Mouse (Mus musculus): Measurements from ENCODE around the gene Olfr1014. TPM values are rescaled to one million over a fixed set of nuclear protein-coding genes. Genes with fewer than 3 reads are reported as not detected.

The Olfr1014 gene
- not detected in 2 replicates for polyA plus RNA-seq (2012; rRNA removed; ENCODE audit: low replicate concordance)

GRCm38 (mm10) chr2:85772413-85772812 is at the start of gene Olfr1014:
TSS of gene Olfr1014 (plus strand) at chr2:85772713.

GRCm38 (mm10) chr2:85762666-85763065 is 9.8 kb upstream of the Olfr1014 start, which contains the start of gene Olfr1012:
TSS of gene Olfr1012 (minus strand) at chr2:85762766.

GRCm38 (mm10) chr2:85766798-85767197 is 5.7 kb upstream of the Olfr1014 start, which contains the start of gene Olfr1013:
TSS of gene Olfr1013 (plus strand) at chr2:85767098.

GRCm38 (mm10) chr2:85781717-85782116 is 9.2 kb downstream of the Olfr1014 start, which contains the start of gene Olfr1015:
TSS of gene Olfr1015 (plus strand) at chr2:85782017.

GRCm38 (mm10) chr2:85802444-85802843 is 29.9 kb downstream of the Olfr1014 start, which contains the start of gene Olfr1016:
TSS of gene Olfr1016 (minus strand) at chr2:85802544.

GRCm38 (mm10) chr2:85818179-85818578 is 45.7 kb downstream of the Olfr1014 start, which contains the start of gene Olfr1018:
TSS of gene Olfr1018 (plus strand) at chr2:85818479.

Other genes starting within 250 kb of the Olfr1014 start
- gene Olfr996, start 193.5 kb upstream of the Olfr1014 start, polyA plus RNA-seq (2012; rRNA removed; ENCODE audit: low replicate concordance), result not detected in 2 replicates
- not detected in 2 replicates for gene Olfr998, start 183.8 kb upstream of the Olfr1014 start, polyA plus RNA-seq (2012; rRNA removed; ENCODE audit: low replicate concordance)
- gene Olfr1000, start 160.8 kb upstream of the Olfr1014 start, polyA plus RNA-seq (2012; rRNA removed; ENCODE audit: low replicate concordance), result not detected in 2 replicates
- gene Olfr1002, start 122.0 kb upstream of the Olfr1014 start, polyA plus RNA-seq (2012; rRNA removed; ENCODE audit: low replicate concordance), result not detected in 2 replicates
- gene Olfr154, start 108.3 kb upstream of the Olfr1014 start, polyA plus RNA-seq (2012; rRNA removed; ENCODE audit: low replicate concordance), result not detected in 2 replicates
- not detected in 2 replicates for gene Olfr1006, start 93.9 kb upstream of the Olfr1014 start, polyA plus RNA-seq (2012; rRNA removed; ENCODE audit: low replicate concordance)
- not detected in 2 replicates for gene Olfr1008, start 83.3 kb upstream of the Olfr1014 start, polyA plus RNA-seq (2012; rRNA removed; ENCODE audit: low replicate concordance)
- not detected in 2 replicates for gene Olfr1009, start 57.3 kb upstream of the Olfr1014 start, polyA plus RNA-seq (2012; rRNA removed; ENCODE audit: low replicate concordance)
- gene Olfr1012, start 9.9 kb upstream of the Olfr1014 start, polyA plus RNA-seq (2012; rRNA removed; ENCODE audit: low replicate concordance), result not detected in 2 replicates
- gene Olfr1013, start 5.6 kb upstream of the Olfr1014 start, polyA plus RNA-seq (2012; rRNA removed; ENCODE audit: low replicate concordance), result not detected in 2 replicates
- gene Olfr1015, start 9.3 kb downstream of the Olfr1014 start, polyA plus RNA-seq (2012; rRNA removed; ENCODE audit: low replicate concordance), result not detected in 2 replicates
- gene Olfr1016, start 29.8 kb downstream of the Olfr1014 start, polyA plus RNA-seq (2012; rRNA removed; ENCODE audit: low replicate concordance), result not detected in 2 replicates
- not detected in 2 replicates for gene Olfr1018, start 45.8 kb downstream of the Olfr1014 start, polyA plus RNA-seq (2012; rRNA removed; ENCODE audit: low replicate concordance)
- not detected in 2 replicates for gene Olfr1019, start 72.8 kb downstream of the Olfr1014 start, polyA plus RNA-seq (2012; rRNA removed; ENCODE audit: low replicate concordance)
- not detected in 2 replicates for gene Olfr1020, start 74.3 kb downstream of the Olfr1014 start, polyA plus RNA-seq (2012; rRNA removed; ENCODE audit: low replicate concordance)
- gene Olfr1022, start 95.9 kb downstream of the Olfr1014 start, polyA plus RNA-seq (2012; rRNA removed; ENCODE audit: low replicate concordance), result not detected in 2 replicates
- not detected in 2 replicates for gene Olfr1023, start 112.9 kb downstream of the Olfr1014 start, polyA plus RNA-seq (2012; rRNA removed; ENCODE audit: low replicate concordance)
- gene Olfr1024, start 132.3 kb downstream of the Olfr1014 start, polyA plus RNA-seq (2012; rRNA removed; ENCODE audit: low replicate concordance), result not detected in 2 replicates
- gene Olfr1025-ps1, start 142.5 kb downstream of the Olfr1014 start, polyA plus RNA-seq (2012; rRNA removed; ENCODE audit: low replicate concordance), result not detected in 2 replicates
- gene Olfr1026, start 148.8 kb downstream of the Olfr1014 start, polyA plus RNA-seq (2012; rRNA removed; ENCODE audit: low replicate concordance), result not detected in 2 replicates
- not detected in 2 replicates for gene Olfr1028, start 177.7 kb downstream of the Olfr1014 start, polyA plus RNA-seq (2012; rRNA removed; ENCODE audit: low replicate concordance)
- not detected in 2 replicates for gene Olfr1029, start 201.2 kb downstream of the Olfr1014 start, polyA plus RNA-seq (2012; rRNA removed; ENCODE audit: low replicate concordance)
- not detected in 2 replicates for gene Olfr1030, start 206.6 kb downstream of the Olfr1014 start, polyA plus RNA-seq (2012; rRNA removed; ENCODE audit: low replicate concordance)
- not detected in 2 replicates for gene Olfr1031, start 217.6 kb downstream of the Olfr1014 start, polyA plus RNA-seq (2012; rRNA removed; ENCODE audit: low replicate concordance)
- not detected in 2 replicates for gene Olfr1032, start 232.8 kb downstream of the Olfr1014 start, polyA plus RNA-seq (2012; rRNA removed; ENCODE audit: low replicate concordance)
- 0.29 and 0.73 TPM in 2 replicates for gene Olfr1033, start 247.9 kb downstream of the Olfr1014 start, polyA plus RNA-seq (2012; rRNA removed; ENCODE audit: low replicate concordance)

All from mammary gland, adult 2 months (tissue).